In the genomic region with DNA sequence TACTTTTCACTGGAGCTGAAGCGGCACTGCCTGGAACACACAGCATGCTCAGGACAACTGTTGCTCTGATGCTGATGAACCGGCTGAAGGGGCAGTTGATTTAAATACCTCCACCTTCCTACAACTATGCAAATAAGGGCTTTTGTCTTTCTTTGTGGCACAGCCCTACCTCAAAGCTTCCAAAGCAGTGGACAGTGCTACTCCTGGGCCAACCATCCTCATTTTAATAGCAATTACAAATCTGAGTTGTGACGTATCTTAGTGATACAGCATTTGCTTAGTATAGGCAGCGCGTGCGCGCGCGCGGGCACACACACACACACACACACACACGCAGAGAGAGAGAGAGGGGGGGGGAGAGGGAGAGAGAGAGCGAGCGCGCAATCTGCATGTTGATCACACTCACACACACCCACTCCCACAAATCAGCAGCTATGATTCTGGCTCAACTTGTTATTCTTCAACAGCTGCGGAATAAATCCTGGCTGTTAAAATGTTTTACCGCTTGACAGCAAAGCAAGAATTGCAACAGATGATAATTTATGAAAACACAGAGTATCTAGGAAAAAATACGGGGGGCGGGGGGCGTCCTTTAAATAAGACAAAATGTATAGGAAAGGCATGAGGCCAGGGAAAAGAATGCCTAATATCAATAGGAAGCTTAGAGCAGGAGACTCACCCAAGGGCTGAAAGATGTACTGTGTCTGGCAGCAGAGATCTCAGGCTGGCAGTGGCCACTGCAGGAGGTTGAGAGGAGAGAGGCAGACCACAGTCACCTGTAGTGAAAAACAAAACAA, we compare ENCODE assay signal across 9 mouse cellular contexts. TPM values are rescaled to one million over a fixed set of nuclear protein-coding genes. Genes with fewer than 3 reads are reported as not detected.
DNase-seq lines count a peak whose midpoint lies in the region; ATAC-seq and TF ChIP-seq lines count a peak whose summit lies in the region.
"Had no signal": no experiment of that assay in that cellular context is flagged by ENCODE, and none has a peak within 500 bp of the region (broad histone marks: within the 10 kb centered on the region; RNA-seq: fewer than 3 reads in every experiment).

No protein-coding gene starts in this region.

- H3K4me2 ChIP-seq in heart, embryonic 15.5 days: peak overlapping the region; percentile 70
- H3K4me2 ChIP-seq in embryonic facial prominence, embryonic 13.5 days: peak overlapping the region; percentile 73
- peak overlapping the region; percentile 76 for H3K4me2 ChIP-seq in hindbrain, postnatal 0 days (ENCODE audit: low read depth, low read length)
- peak overlapping the region; percentile 24 for H3K4me2 ChIP-seq in liver, embryonic 13.5 days

- no peaks in the 10 kb centered on the region for H3K27me3 ChIP-seq in heart, embryonic 15.5 days
- no peaks in the 10 kb centered on the region for H3K27me3 ChIP-seq in embryonic facial prominence, embryonic 13.5 days
- no peaks in the 10 kb centered on the region for H3K27me3 ChIP-seq in hindbrain, postnatal 0 days (ENCODE audit: insufficient read depth, low read length)
- peaks cover 17% of the 10 kb centered on the region; the same call in 1 of the 2 replicates for H3K27me3 ChIP-seq in liver, embryonic 13.5 days

- H3K9ac ChIP-seq in heart, embryonic 15.5 days: peak overlapping the region; percentile 36; the same call in 1 of the 2 replicates
- peak overlapping the region; percentile 56 for H3K9ac ChIP-seq in embryonic facial prominence, embryonic 13.5 days
- H3K9ac ChIP-seq in hindbrain, postnatal 0 days (replicated peaks; ENCODE audit: low read length): peak overlapping the region; percentile 56
- no peak overlapping the region for H3K9ac ChIP-seq in liver, embryonic 13.5 days

- H3K4me1 ChIP-seq in heart, embryonic 15.5 days (replicated peaks): peaks cover 3% of the 10 kb centered on the region; the same call in 1 of the 2 replicates
- H3K4me1 ChIP-seq in embryonic facial prominence, embryonic 13.5 days: peaks cover 7% of the 10 kb centered on the region; the same call in 1 of the 2 replicates
- 0 out of 2 replicates have a peak, but pooled peaks cover 4% of the 10 kb centered on the region for H3K4me1 ChIP-seq in hindbrain, postnatal 0 days (ENCODE audit: insufficient read depth, low read length)
- H3K4me1 ChIP-seq in liver, embryonic 13.5 days (replicated peaks): no peaks in the 10 kb centered on the region

- H3K27ac ChIP-seq in heart, embryonic 15.5 days: peak overlapping the region; percentile 9; the same call in 1 of the 2 replicates
- peak overlapping the region; percentile 12; the same call in 1 of the 2 replicates for H3K27ac ChIP-seq in embryonic facial prominence, embryonic 13.5 days
- H3K27ac ChIP-seq in hindbrain, postnatal 0 days: peak overlapping the region; percentile 74
- H3K27ac ChIP-seq in liver, embryonic 13.5 days: no peak overlapping the region

- DNase-seq in heart, postnatal 14 days: no peak
- peak; percentile 78 for DNase-seq in hindbrain, postnatal 0 days (ENCODE audit: low spot score)
- no peak for DNase-seq in liver, embryonic 13.5 days
- DNase-seq in right cerebral cortex, postnatal 4 days: peak; percentile 64
- DNase-seq in gastrocnemius, postnatal 10 days: no peak
- no peak for DNase-seq in thymus, postnatal 4 days

- intact Hi-C loops in heart, postnatal 14 days (cut with DNase I): no loop called here

- peak overlapping the region; percentile 53 for H3K4me3 ChIP-seq in heart, embryonic 15.5 days
- peak overlapping the region; percentile 48 for H3K4me3 ChIP-seq in embryonic facial prominence, embryonic 13.5 days
- peak overlapping the region; percentile 51 for H3K4me3 ChIP-seq in hindbrain, postnatal 0 days (ENCODE audit: low read length)
- H3K4me3 ChIP-seq in liver, embryonic 13.5 days (replicated peaks): 0 out of 2 replicates have a peak overlapping the region, but pooled peaks have one; percentile 12

- H3K36me3 ChIP-seq in heart, embryonic 15.5 days: no peaks in the 10 kb centered on the region
- H3K36me3 ChIP-seq in embryonic facial prominence, embryonic 13.5 days: peaks cover 9% of the 10 kb centered on the region
- H3K36me3 ChIP-seq in hindbrain, postnatal 0 days (ENCODE audit: insufficient read depth, low read length): no peaks in the 10 kb centered on the region
- H3K36me3 ChIP-seq in liver, embryonic 13.5 days: no peaks in the 10 kb centered on the region
- H3K36me3 ChIP-seq: G1E had no signal

- ATAC-seq in heart, embryonic 15.5 days (replicated peaks; ENCODE audit: insufficient number of reproducible peaks, insufficient read depth, low FRiP score, low read depth): no peak
- peak; percentile 33; the same call in 1 of the 2 replicates for ATAC-seq in embryonic facial prominence, embryonic 13.5 days (ENCODE audit: insufficient number of reproducible peaks, insufficient read depth, low FRiP score, low TSS enrichment, low read depth)
- ATAC-seq in hindbrain, postnatal 0 days: peak; percentile 92
- ATAC-seq in liver, embryonic 13.5 days (ENCODE audit: low read depth): no peak

- 1% methylated on average over 19 of the region's 19 CpGs for WGBS in heart, embryonic 15.5 days
- WGBS in embryonic facial prominence, embryonic 13.5 days: under 1% methylated on average over 19 of the region's 19 CpGs
- under 1% methylated on average over 19 of the region's 19 CpGs for WGBS in hindbrain, postnatal 0 days
- WGBS in liver, embryonic 13.5 days (ENCODE audit: insufficient replicate concordance): 1% methylated on average over 19 of the region's 19 CpGs

- H3K9me3 ChIP-seq in heart, embryonic 15.5 days (replicated peaks): no peaks in the 10 kb centered on the region
- no peaks in the 10 kb centered on the region for H3K9me3 ChIP-seq in embryonic facial prominence, embryonic 13.5 days
- H3K9me3 ChIP-seq in hindbrain, postnatal 0 days (ENCODE audit: low read length): no peaks in the 10 kb centered on the region
- H3K9me3 ChIP-seq in liver, embryonic 13.5 days (replicated peaks): no peaks in the 10 kb centered on the region
- H3K9me3 ChIP-seq: G1E had no signal

- no peak for TF ChIP-seq CTCF in hindbrain, postnatal 0 days (IDR thresholded peaks at IDR 0.05; ENCODE audit: low read depth)

RNA-seq across cellular contexts. Expression of a gene that starts 1.5 kb away (rescaled TPM):
- 8.2 and 11.3 TPM in 2 replicates for polyA plus RNA-seq in heart, embryonic 15.5 days (2015; fragmentation: Nextera tagmentation; extraction: Ambion mirVana)
- total RNA-seq in heart, postnatal 14 days (2021): 1 to 10 TPM in 1 of 2 experiments, under 1 TPM in 1; 0.73 to 1.4 TPM
- polyA plus RNA-seq in embryonic facial prominence, embryonic 13.5 days (2015; fragmentation: Nextera tagmentation; extraction: Ambion mirVana): 50.9 and 54.9 TPM in 2 replicates
- total RNA-seq in hindbrain, postnatal 0 days (2014; rRNA removed): 234 and 241 TPM in 2 replicates
- polyA plus RNA-seq in hindbrain, postnatal 0 days (2015; fragmentation: Nextera tagmentation; extraction: Ambion mirVana): 170 and 185 TPM in 2 replicates
- 3.6 and 3.9 TPM in 2 replicates for polyA plus RNA-seq in liver, embryonic 13.5 days (2015; fragmentation: Nextera tagmentation; extraction: Ambion mirVana)
- total RNA-seq in gastrocnemius, postnatal 10 days (2021): 100 to 1,000 TPM; 113 to 117 TPM
- polyA plus RNA-seq: G1E had no signal

RNA-seq across cellular contexts. Expression of a gene that starts 7.7 kb away (rescaled TPM):
- not detected in 2 replicates for polyA plus RNA-seq in heart, embryonic 15.5 days (2015; fragmentation: Nextera tagmentation; extraction: Ambion mirVana)
- not detected for total RNA-seq in heart, postnatal 14 days (2021)
- polyA plus RNA-seq in embryonic facial prominence, embryonic 13.5 days (2015; fragmentation: Nextera tagmentation; extraction: Ambion mirVana): not detected in 2 replicates
- not detected in 2 replicates for total RNA-seq in hindbrain, postnatal 0 days (2014; rRNA removed)
- not detected in 2 replicates for polyA plus RNA-seq in hindbrain, postnatal 0 days (2015; fragmentation: Nextera tagmentation; extraction: Ambion mirVana)
- polyA plus RNA-seq in liver, embryonic 13.5 days (2015; fragmentation: Nextera tagmentation; extraction: Ambion mirVana): not detected in 2 replicates
- not detected for total RNA-seq in gastrocnemius, postnatal 10 days (2021)
- total RNA-seq: G1E had no signal
- polyA plus RNA-seq: G1E had no signal

RNA-seq across cellular contexts. Expression of a gene that starts 18.4 kb away (rescaled TPM):
- polyA plus RNA-seq in heart, embryonic 15.5 days (2015; fragmentation: Nextera tagmentation; extraction: Ambion mirVana): not detected in 2 replicates
- not detected for total RNA-seq in heart, postnatal 14 days (2021)
- polyA plus RNA-seq in embryonic facial prominence, embryonic 13.5 days (2015; fragmentation: Nextera tagmentation; extraction: Ambion mirVana): not detected in 2 replicates
- total RNA-seq in hindbrain, postnatal 0 days (2014; rRNA removed): not detected in 2 replicates
- not detected in 2 replicates for polyA plus RNA-seq in hindbrain, postnatal 0 days (2015; fragmentation: Nextera tagmentation; extraction: Ambion mirVana)
- polyA plus RNA-seq in liver, embryonic 13.5 days (2015; fragmentation: Nextera tagmentation; extraction: Ambion mirVana): not detected in 2 replicates
- total RNA-seq in gastrocnemius, postnatal 10 days (2021): not detected
- polyA plus RNA-seq: G1E had no signal

RNA-seq across cellular contexts. Expression of a gene that starts 27.4 kb away (rescaled TPM):
- polyA plus RNA-seq in heart, embryonic 15.5 days (2015; fragmentation: Nextera tagmentation; extraction: Ambion mirVana): not detected in 2 replicates
- total RNA-seq in heart, postnatal 14 days (2021): not detected
- 0.06 TPM in 1 of 2 replicates, not detected in the other for polyA plus RNA-seq in embryonic facial prominence, embryonic 13.5 days (2015; fragmentation: Nextera tagmentation; extraction: Ambion mirVana)
- 3.6 TPM in 1 of 2 replicates, not detected in the other for total RNA-seq in hindbrain, postnatal 0 days (2014; rRNA removed)
- not detected in 2 replicates for polyA plus RNA-seq in hindbrain, postnatal 0 days (2015; fragmentation: Nextera tagmentation; extraction: Ambion mirVana)
- not detected in 2 replicates for polyA plus RNA-seq in liver, embryonic 13.5 days (2015; fragmentation: Nextera tagmentation; extraction: Ambion mirVana)
- total RNA-seq in gastrocnemius, postnatal 10 days (2021): not detected
- polyA plus RNA-seq: G1E had no signal

RNA-seq across cellular contexts. Expression of a gene that starts 42.2 kb away (rescaled TPM):
- not detected in 2 replicates for polyA plus RNA-seq in heart, embryonic 15.5 days (2015; fragmentation: Nextera tagmentation; extraction: Ambion mirVana)
- not detected for total RNA-seq in heart, postnatal 14 days (2021)
- polyA plus RNA-seq in embryonic facial prominence, embryonic 13.5 days (2015; fragmentation: Nextera tagmentation; extraction: Ambion mirVana): not detected in 2 replicates
- total RNA-seq in hindbrain, postnatal 0 days (2014; rRNA removed): not detected in 2 replicates
- not detected in 2 replicates for polyA plus RNA-seq in hindbrain, postnatal 0 days (2015; fragmentation: Nextera tagmentation; extraction: Ambion mirVana)
- not detected in 2 replicates for polyA plus RNA-seq in liver, embryonic 13.5 days (2015; fragmentation: Nextera tagmentation; extraction: Ambion mirVana)
- not detected for total RNA-seq in gastrocnemius, postnatal 10 days (2021)
- polyA plus RNA-seq: G1E had no signal

Comparison
In these comparisons a context has a peak if more than half of its experiments do, and no peak if none do; other contexts are left out.
1. ATAC-seq: peak in embryonic facial prominence, embryonic 13.5 days (single experiment) and hindbrain, postnatal 0 days (single experiment); none in heart, embryonic 15.5 days (single experiment) and liver, embryonic 13.5 days (single experiment).
2. H3K4me2 ChIP-seq: peak in every context shown above with its lines; median percentile 76 in hindbrain, postnatal 0 days; 73 in embryonic facial prominence, embryonic 13.5 days; 70 in heart, embryonic 15.5 days; 24 in liver, embryonic 13.5 days.
3. DNase-seq: peak in hindbrain, postnatal 0 days (single experiment) and right cerebral cortex, postnatal 4 days (single experiment); none in heart, postnatal 14 days (0 of 2), liver, embryonic 13.5 days (single experiment), gastrocnemius, postnatal 10 days (single experiment) and thymus, postnatal 4 days (single experiment).
4. Peak in every context shown above with its lines, with median percentiles within 50 percentile points of each other: H3K4me3 ChIP-seq.